Mouse (Mus musculus): ENCODE results near the gene Skp1a. TPM values are rescaled to one million over a fixed set of nuclear protein-coding genes. Genes with fewer than 3 reads are reported as not detected.

Gene Skp1a
- polyA plus RNA-seq, 1 experiment from 2014 or later, result 876 TPM

DNA sequence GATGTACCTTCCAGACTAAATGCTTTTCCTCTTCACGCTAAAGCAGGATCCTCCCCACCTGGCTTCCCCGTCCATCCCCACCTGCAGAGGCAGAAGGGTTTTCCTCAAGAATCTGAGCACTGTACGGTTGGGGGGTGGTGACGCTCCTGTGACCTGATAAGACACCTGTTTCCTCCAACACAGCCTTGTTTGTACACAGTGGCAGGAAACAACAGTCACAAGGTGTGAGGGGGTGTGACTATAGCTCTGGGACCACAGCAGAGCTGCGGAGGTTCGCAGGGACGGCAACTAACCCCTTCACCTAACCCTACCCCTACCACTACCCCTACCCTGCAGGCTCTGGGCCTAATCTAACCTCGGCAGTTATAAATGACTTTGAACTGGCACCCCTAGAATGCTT, 43.6 kb downstream of the Skp1a start:
- H3K4me3 ChIP-seq, result no peak overlapping the region
- peaks cover 29% of the 10 kb centered on the region for H3K4me1 ChIP-seq
- H3K27ac ChIP-seq, result no peak overlapping the region
- no peaks in the 10 kb centered on the region for H3K27me3 ChIP-seq (ENCODE audit: low read depth, poor library complexity, severe bottlenecking)
- H3K9me3 ChIP-seq (replicated peaks), result no peaks in the 10 kb centered on the region
- H3K36me3 ChIP-seq, result peaks cover 61% of the 10 kb centered on the region
- WGBS, result 84% methylated on average over 8 of the region's 8 CpGs
- DNase-seq (ENCODE audit: low spot score), result no peak

DNA sequence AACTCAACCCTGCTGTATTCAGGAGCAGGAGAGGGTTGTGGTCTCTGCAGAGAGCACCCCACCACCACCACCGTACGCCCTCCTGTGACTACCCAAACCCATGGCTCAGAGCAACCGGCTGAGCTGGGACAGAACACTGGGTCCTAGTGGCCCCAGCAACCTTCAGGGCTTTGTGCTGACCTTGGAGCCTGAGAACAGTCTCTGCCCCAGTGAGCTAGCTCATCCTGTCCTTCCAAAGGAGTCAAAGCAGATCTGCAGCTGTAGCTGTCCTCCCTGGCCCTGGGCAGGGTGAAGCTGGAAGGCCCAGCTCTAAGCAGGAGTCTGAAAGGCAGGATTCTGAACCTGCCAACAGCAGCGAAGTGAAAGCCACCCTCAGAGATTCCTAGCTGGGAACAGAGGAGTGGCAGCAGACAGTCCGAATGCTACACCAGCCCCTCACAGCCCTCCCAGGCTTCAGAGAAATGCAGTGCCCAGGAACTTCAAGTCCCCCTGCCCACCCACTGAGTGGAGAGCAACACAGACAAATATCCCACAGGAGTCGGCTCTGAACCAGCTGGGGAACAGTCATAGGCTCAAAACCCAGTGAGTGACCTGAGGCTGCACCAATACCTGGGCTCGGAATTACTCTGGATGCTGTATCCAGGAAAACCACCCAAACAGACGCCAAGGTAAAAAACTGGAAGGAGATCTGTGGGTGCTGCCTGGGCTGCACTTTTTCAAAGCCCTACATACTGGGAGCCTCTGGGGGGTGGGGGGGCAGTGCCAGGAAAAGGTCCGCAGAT, 44.2 kb downstream of the Skp1a start:
- Histone ChIP-seq H3K4me1 (peaks cover 35% of the 10 kb centered on the region), H3K27me3 (ENCODE audit: low read depth, poor library complexity, severe bottlenecking) (no peaks in the 10 kb centered on the region), H3K4me3 (no peak overlapping the region), H3K27ac (no peak overlapping the region), H3K9me3 (replicated peaks) (no peaks in the 10 kb centered on the region), H3K36me3 (peaks cover 62% of the 10 kb centered on the region)
- DNase-seq (ENCODE audit: low spot score), result no peak
- 86% methylated on average over 9 of the region's 9 CpGs for WGBS

DNA sequence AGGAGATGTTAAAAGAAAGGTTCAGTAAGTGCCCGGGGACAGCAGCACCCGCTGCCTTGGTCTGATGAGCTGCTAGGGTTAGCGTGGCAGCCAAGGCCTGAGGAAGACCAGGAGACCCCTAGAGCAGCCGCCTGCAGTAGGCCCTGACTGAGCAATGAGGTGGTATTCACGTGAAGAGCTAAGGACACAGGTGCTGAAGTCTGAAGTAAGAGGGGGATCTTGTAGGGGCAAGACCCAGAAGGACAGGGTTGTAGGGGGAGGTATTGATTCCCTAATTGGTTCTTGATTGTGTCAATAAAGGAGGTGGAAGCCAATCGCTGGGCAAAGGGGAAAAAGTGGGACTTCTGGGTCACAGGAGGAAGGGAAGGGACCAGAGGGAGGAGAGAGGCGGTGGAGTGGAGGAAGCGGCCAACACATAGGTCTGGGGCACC, 45.2 kb downstream of the Skp1a start:
- Histone ChIP-seq H3K36me3 (peaks cover 68% of the 10 kb centered on the region), H3K9me3 (replicated peaks) (no peaks in the 10 kb centered on the region), H3K27ac (no peak overlapping the region), H3K27me3 (ENCODE audit: low read depth, poor library complexity, severe bottlenecking) (peaks cover 9% of the 10 kb centered on the region), H3K4me1 (peaks cover 39% of the 10 kb centered on the region), H3K4me3 (no peak overlapping the region)
- WGBS, result 92% methylated on average over 8 of the region's 8 CpGs
- no peak for DNase-seq (ENCODE audit: low spot score)

DNA sequence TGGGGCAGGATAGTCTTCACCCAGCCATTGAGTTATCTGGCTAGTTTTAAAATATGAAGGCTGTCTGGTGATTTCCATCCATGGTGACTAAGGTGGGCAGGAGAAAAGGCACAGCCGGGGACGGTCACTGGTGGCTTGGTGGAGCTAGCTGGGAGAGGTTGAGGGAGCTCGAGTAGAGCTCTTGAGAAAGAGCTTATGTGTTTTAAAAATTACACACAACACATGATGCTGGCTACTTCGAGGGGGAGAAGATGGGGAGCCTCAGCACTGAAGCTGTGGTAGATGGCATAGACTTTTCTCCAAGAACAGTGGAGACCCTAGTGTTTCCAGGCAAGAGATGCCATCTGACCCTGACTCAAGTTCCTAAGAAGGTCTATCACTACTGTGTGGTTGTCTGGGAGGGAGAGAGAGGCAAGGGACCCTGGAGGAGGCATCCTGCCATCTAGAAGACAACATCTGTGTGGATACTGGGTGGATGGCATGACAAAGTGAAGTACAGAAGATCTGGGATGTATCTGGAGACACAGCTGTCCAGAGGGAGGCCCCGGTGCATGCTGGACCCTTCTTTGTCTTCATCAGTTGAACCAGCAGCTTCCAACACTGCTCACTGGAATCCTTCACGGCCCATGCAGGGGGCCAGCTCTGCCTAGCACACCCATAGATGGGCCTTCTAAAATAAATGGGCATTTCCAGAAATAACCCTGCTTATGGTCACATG, 45.8 kb downstream of the Skp1a start:
- Histone ChIP-seq H3K9me3 (replicated peaks) (no peaks in the 10 kb centered on the region), H3K4me1 (peaks cover 39% of the 10 kb centered on the region), H3K4me3 (no peak overlapping the region), H3K27me3 (ENCODE audit: low read depth, poor library complexity, severe bottlenecking) (peaks cover 10% of the 10 kb centered on the region), H3K36me3 (peaks cover 68% of the 10 kb centered on the region), H3K27ac (no peak overlapping the region)
- 91% methylated on average over 6 of the region's 6 CpGs for WGBS
- DNase-seq (ENCODE audit: low spot score), result no peak

DNA sequence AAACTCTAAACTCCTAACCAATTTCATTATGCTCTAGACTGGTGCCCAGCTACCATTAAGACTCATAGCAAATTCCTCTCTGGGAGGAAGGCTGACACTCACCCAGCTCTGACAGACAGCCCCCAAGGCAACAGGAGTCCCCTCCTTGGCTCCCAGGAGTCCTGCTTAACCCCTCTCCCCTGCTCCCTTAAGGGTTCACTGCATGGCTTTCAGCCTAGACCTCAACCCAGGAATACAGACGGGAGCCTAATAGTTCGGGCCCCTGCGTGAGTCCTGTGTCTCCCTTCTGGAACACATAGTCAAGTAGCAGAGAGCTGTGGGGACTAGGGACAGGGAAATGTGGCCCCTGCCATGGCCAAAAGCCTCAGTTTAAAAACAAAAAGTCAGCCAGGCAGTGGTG, 46.4 kb downstream of the Skp1a start:
- no peak overlapping the region for H3K4me3 ChIP-seq
- H3K27me3 ChIP-seq (ENCODE audit: low read depth, poor library complexity, severe bottlenecking), result peaks cover 10% of the 10 kb centered on the region
- no peak for DNase-seq (ENCODE audit: low spot score)
- H3K27ac ChIP-seq, result no peak overlapping the region
- peaks cover 39% of the 10 kb centered on the region for H3K4me1 ChIP-seq
- peaks cover 68% of the 10 kb centered on the region for H3K36me3 ChIP-seq
- no peaks in the 10 kb centered on the region for H3K9me3 ChIP-seq (replicated peaks)
- 97% methylated on average over 3 of the region's 3 CpGs for WGBS

DNA sequence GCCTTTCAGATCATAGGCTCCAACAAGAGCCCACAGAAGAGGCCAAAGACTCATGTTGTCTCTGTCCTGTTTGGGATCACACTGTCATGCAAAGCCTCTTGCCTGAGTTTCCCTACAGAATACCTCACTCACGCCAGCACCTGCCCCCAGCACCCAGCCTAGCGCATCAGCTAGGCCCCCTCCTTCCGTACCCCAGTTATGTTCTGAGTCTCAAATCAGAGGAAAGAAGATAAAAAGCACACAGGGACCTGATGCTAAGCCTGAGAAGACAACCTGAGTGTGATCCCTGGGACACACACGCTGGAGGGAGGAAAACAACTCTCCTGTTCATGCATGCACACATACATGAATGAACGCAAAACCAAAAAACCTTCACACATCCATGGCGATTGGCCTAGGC, 47.2 kb downstream of the Skp1a start:
- DNase-seq (ENCODE audit: low spot score), result no peak
- peaks cover 16% of the 10 kb centered on the region for H3K27me3 ChIP-seq (ENCODE audit: low read depth, poor library complexity, severe bottlenecking)
- no peak overlapping the region for H3K27ac ChIP-seq
- 94% methylated on average over 6 of the region's 6 CpGs for WGBS
- no peaks in the 10 kb centered on the region for H3K9me3 ChIP-seq (replicated peaks)
- peaks cover 67% of the 10 kb centered on the region for H3K36me3 ChIP-seq
- no peak overlapping the region for H3K4me3 ChIP-seq
- peaks cover 40% of the 10 kb centered on the region for H3K4me1 ChIP-seq

DNA sequence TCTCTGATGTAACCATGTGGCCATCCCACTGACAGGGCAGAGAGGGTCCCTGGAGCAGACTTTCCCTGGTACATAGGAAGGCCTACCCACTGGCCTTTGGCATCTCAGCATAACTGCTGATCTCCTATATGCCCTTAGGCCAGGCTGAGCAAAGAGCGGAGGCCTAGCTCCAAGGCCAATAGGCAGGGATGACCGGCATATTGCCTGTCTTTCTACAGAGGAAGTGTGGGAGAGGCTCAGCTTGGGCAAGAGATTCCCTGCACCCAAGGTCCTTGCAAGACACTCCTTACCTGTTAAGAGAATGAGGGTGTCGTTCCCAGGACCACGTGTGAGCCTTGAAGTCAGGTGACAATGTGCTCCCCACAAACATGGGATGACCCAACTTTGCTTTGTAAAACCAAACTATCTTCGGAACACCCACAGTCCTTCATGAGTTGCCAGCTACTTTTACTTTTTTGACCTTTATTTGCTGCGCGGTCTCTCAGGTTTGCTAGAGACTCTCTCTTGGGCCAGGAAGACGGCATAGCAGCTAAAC, 47.9 kb downstream of the Skp1a start:
- H3K36me3 ChIP-seq, result peaks cover 60% of the 10 kb centered on the region
- H3K4me3 ChIP-seq, result no peak overlapping the region
- DNase-seq (ENCODE audit: low spot score), result no peak
- no peaks in the 10 kb centered on the region for H3K9me3 ChIP-seq (replicated peaks)
- peaks cover 44% of the 10 kb centered on the region for H3K4me1 ChIP-seq
- 94% methylated on average over 8 of the region's 8 CpGs for WGBS
- H3K27ac ChIP-seq, result no peak overlapping the region
- peaks cover 23% of the 10 kb centered on the region for H3K27me3 ChIP-seq (ENCODE audit: low read depth, poor library complexity, severe bottlenecking)

DNA sequence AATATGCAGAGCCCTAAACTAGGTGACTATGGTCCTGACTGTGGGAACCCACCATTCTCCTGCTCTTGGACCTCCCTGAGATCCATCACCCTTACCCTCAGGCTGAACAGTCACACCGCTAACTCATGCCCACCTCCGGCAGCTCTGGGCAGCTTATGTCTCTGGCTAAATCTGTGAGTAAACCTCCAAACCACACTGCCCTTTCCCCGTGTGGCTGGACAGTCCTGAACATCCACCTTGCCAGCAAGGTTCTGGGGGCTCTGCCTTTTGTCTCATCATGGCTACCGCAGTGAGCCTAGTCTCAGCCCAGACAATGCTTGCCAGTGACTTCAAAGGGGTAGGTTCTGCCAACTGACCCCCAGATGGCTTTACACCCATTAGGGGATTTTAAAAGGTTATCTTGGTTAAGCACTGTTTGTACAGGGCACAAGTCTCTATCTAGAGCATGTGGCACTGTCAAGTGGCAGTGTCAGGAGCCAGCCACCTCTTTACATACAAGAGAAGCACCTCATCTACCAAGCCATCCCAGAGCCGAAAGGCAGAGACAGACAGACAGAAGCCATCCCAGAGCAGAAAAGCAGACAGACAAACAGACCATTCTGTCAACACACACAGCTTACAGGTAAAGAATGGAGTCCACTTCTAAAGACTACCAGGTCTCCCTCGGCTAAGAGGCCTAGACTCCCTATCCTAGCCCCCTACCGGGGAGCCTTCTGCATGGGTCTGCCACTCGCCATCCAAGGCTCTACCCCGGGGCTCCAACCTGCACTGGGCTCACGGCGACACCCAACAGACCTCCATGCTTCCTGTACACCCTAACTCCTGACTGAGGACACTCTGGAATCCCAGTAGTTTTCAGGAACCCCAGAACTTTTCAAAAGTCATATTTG, 49.0 kb downstream of the Skp1a start:
- no peaks in the 10 kb centered on the region for H3K9me3 ChIP-seq (replicated peaks)
- H3K36me3 ChIP-seq, result peaks cover 50% of the 10 kb centered on the region
- H3K27ac ChIP-seq, result no peak overlapping the region
- 91% methylated on average over 11 of the region's 11 CpGs for WGBS
- peaks cover 35% of the 10 kb centered on the region for H3K27me3 ChIP-seq (ENCODE audit: low read depth, poor library complexity, severe bottlenecking)
- DNase-seq (ENCODE audit: low spot score), result no peak
- no peak overlapping the region for H3K4me3 ChIP-seq
- H3K4me1 ChIP-seq, result peaks cover 54% of the 10 kb centered on the region

DNA sequence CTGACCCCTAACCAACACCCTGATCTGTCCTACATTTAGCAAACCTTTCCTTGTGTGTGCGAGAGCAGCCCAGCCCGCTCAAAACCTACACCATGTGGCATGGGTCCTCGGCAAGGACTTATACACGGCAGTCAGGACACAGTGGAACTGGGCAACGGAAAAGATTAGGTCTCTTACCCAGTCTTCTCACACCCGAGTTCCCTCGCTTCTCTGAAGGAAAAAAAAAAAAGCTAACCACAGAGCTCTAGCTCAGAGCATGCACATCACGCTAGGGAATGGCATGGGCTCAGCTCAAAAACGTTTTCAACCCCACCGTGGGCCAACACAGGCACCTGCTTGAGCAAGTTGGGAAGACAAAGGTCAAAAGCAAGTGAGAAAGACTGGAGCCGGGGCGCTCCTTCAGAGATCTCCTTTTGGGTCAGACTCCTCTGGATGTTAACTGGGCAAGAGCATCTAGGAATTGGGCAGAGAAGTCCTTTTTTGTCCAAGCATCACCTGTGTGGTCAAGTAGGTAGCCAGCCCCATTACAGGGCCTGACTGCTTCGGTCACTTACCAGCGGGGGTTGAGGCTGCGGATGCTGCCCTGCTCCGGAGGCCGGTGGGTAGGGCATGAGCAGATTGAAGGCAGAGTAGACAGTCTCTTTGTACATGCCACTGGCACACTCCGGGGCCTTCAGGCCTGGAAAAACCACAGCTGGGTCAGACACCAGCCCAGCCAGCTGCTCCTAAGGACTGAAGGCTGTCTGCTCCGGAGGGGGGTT, 50.0 kb downstream of the Skp1a start:
- WGBS, result 72% methylated on average over 19 of the region's 19 CpGs
- Histone ChIP-seq H3K27ac (0 out of 2 replicates have a peak overlapping the region, but pooled peaks have one; percentile 30), H3K36me3 (peaks cover 41% of the 10 kb centered on the region), H3K4me3 (peak overlapping the region; percentile 77), H3K27me3 (ENCODE audit: low read depth, poor library complexity, severe bottlenecking) (peaks cover 38% of the 10 kb centered on the region), H3K9me3 (replicated peaks) (no peaks in the 10 kb centered on the region), H3K4me1 (peaks cover 64% of the 10 kb centered on the region)
- DNase-seq (ENCODE audit: low spot score), result no peak

DNA sequence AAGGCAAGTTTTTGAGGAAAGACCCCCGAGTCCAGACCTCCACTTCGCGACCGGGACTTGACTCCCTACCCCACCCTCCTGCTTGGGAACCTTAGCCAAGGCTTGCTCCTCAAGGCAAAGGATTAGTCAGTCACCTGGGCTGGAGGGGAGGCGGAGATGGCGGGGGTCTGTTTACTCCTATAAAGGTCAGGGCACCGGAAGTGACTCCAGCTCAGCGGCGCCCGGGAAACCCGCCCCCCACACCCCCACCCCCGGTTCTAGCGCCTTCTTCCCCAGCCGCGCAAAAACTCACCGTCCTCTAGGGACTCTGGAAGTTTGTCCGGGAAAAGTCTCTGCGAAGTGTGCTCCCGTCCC, 50.6 kb downstream of the Skp1a start:
- H3K36me3 ChIP-seq, result peaks cover 35% of the 10 kb centered on the region
- DNase-seq (ENCODE audit: low spot score), result no peak
- no peaks in the 10 kb centered on the region for H3K9me3 ChIP-seq (replicated peaks)
- H3K27me3 ChIP-seq (ENCODE audit: low read depth, poor library complexity, severe bottlenecking), result peaks cover 38% of the 10 kb centered on the region
- H3K4me1 ChIP-seq, result peaks cover 70% of the 10 kb centered on the region
- H3K4me3 ChIP-seq, result peak overlapping the region; percentile 77
- 1% methylated on average over 19 of the region's 19 CpGs for WGBS
- H3K27ac ChIP-seq, result peak overlapping the region; percentile 88

DNA sequence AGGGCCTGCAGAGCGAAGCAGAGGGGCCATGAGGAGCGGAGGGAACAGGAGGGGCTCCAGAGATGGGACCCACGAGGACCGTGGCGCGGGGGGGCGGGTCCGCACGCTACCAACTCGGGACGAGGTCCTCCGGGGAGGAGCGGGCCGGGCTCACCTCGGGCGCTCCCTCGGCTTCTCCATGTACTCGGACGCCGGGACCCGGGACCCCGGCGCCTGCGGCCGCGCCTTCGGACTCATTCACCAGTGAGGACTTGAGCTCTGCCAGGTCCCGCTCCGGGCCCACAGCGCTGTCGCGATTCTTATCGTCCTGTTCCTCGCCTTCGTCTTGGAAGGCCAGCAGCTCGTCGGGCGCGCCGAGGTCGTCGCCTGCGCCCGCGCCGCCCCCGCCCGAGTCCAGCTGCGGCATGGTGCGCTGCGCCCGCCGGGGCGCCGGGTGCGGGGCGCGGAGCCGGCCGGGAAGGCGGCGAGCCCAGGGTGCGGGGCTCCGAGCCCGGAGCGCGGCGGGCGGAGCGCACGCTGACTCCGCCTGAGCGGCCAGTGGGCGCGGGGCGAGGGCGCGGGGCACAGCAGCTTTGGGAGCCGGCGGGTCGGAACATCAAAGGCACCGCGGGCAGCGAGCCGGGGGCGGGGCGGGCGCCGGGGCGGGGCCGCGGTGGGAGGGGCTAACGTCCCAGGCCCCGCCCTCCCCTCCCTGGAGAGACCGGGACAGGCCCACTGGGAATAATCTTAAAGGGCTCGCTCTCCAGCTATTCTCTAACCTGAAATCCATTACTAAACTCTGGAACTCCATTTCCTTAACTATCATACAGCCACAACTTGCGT, 51.2 kb downstream of the Skp1a start, which contains the start of gene Tcf7:
Gene Tcf7 (minus strand): TSS at position 241 of the 822 bp plus-strand sequence.
- H3K36me3 ChIP-seq, result peaks cover 30% of the 10 kb centered on the region
- H3K9me3 ChIP-seq (replicated peaks), result no peaks in the 10 kb centered on the region
- H3K4me1 ChIP-seq, result peaks cover 74% of the 10 kb centered on the region
- peak within 1 kb of the TSS; percentile 77 for H3K4me3 ChIP-seq
- H3K27me3 ChIP-seq (ENCODE audit: low read depth, poor library complexity, severe bottlenecking), result peaks cover 38% of the 10 kb centered on the region
- peak within 1 kb of the TSS; percentile 88 for H3K27ac ChIP-seq
- DNase-seq (ENCODE audit: low spot score), result peak; percentile 95
- WGBS, result under 1% methylated on average over 94 of the region's 97 CpGs

Measured in limb, embryonic 10.5 days (tissue).